Mouse (Mus musculus): ENCODE data around the gene Mink1.
"Not testable (repeated sequence)": the region's sequence is repeated elsewhere in the genome, so short reads cannot be mapped to it uniquely, and the experiment has no call there.

Mink1 gene

DNA sequence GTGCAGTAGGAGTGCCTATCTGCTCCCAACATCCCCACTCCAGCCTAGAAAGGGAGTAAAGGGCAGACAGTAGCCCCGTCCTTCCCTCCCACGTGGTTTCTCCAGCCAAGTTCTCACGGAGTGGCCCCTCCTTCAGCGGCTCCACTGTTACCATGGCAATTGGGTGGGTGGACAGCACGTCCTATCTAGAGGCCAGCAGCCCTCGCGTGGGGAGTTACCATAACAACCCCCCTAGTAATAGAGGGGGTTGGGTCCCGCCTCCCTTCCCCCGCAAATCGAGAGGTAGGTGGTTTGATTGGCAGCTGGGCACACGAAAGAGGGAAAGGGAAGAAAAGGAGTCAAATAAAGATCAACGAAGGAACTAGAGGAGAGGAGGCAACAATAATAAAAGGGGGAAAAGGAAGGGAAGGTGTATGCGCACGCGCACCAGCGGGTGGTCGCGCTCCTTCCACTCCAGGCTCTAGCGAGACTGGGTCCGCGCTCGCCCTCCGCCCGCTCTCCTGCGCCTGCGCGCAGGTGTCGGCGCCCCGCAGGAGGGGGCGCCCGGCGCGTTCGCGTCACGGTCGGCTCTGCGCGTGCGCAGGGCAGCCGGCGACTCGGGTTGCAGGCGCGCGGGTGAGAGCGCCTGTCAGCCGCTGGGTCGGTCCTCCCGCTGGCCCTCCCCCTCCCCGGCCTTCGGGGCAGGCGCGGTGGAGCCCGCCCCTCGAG lies at the start of gene Mink1:
Gene Mink1, plus strand, starts transcription at position 595 of the 708 bp plus-strand sequence.
- DNase-seq (ENCODE audit: low spot score in 2 of 2) = peak; percentile 88 to 90

DNA sequence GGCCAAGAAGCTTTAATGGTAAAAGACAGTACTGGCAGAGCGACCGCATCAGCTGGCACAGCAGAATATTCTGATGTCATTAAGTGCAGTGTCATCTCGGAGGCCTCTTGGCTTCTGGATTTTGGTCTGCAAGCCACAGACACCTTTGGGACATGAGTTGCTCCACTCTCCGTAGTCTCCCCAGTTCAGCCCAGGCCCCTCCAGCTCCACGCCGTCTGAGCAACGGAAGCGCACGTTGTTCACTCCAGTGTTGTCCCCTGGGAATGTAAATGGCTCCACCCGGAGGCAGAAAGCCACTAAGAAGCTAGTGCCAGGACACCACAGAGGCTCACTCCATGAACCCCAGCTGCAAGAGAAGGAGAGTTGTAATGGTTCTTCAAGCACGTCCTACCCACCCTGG lies 49.2 kb upstream of the Mink1 start:
- DNase-seq (ENCODE audit: low spot score in 2 of 2) = no peak

DNA sequence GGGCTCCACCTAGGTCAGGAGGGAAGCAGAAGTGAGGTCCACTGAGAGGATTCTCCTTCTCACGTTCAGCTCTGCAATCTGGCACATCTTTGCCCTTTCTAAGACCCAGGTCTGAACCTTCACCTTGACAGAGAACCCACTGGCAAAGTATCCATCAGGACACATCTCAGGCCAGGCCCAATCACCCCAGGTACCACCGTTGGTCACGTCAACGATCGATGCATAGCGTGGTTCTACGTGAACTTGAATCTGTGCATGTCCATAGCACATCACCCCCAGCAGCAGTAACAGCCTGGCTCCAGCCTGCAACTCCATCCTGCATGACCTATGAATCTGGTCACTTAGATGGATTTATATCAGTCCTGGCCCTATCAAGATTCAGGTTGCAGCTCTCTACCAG lies 48.4 kb upstream of the Mink1 start, which contains the start of gene Vmo1:
Gene Vmo1, minus strand, starts transcription at position 329 of the 400 bp plus-strand sequence.
- DNase-seq (ENCODE audit: low spot score in 2 of 2) = no peak

DNA sequence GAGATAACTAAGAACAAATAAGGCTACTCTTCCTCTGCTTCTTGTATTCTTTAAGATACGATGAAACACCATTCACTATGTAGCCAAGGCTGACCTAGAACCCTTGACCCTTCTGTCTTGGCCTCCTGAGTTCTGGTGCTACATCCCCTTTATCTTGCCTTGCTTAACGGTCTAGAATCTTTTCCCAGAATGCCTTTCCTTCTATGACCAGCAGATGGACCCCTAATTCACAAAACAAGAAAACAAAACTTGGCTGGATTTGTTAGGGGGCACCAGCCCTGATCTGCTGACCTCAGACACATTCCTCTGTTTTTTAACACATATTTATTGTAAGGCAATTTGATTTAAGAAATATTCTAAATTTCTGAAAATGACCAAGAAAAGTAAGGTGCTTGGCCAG lies 46.3 kb upstream of the Mink1 start:
- DNase-seq (ENCODE audit: low spot score in 2 of 2) = peak; percentile 20 to 40

DNA sequence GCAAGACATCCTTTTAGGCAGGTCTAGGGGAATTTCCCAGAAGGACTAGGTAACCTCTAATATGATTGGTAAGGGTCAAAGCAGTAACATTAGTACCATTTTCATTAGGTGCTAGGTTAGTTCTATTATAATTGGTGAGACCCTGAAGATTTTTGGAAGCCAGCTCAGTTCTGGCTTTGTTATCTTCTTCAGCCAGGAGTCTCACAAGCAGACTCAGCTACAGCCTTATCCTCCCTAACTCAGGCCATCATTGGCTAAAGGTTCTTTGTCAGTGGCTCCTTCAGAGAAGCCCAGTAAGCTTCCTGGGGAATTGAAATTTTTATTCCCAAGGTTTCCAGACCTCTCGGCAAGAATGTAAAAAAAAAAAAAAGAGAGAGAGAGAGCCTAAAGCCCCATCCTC lies 44.2 kb upstream of the Mink1 start:
- DNase-seq (ENCODE audit: low spot score in 2 of 2) = no peak

DNA sequence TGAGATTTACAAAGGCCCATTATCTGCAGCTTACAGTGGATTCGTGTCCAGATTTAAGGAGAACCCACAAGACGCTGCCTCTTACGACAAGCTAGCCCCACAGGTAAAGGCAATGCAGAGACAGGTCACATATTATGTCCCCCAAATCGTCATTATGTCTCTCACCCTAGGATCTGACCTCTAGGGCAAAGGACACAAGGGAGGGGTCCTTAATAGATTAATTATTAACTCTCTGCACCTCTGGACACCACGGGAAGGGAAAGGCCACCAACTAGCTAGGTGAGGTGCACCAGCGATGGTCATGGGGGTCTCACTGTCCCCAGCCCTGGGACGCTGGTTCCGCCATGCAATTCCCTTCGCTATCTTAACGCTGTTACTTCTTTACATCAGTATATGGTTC lies 43.8 kb upstream of the Mink1 start, which contains the start of gene Gltpd2:
Gene Gltpd2, plus strand, starts transcription at position 274 of the 400 bp plus-strand sequence.
- DNase-seq (ENCODE audit: low spot score in 2 of 2) = no peak

DNA sequence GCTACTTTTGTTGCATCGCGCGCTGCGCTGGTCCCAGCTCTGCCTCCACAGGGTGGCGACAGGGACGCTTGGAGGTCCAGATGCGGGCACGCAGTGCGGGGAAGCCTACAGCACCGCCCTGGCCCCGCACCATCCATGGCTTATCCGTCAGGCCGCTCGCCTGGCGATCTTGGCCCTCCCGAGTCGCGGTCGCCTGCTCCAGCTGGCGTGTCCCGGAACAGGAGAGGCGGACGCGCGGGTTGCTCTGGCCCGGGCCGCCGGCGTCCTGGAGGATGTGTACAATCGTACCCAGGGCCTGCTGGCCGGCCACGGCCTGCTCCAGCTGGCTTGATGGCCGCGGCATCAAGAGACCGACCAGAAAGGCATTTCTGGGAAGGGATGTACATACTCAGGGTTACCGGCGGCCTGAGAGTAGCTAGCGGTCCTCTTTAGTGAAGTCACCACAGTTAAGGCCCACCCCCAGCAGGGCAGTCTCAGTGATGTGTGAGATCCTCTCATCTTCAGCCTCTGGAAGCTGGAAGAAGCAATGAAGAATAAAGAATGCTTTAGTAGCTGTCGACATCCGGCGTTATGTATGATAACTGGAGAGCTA lies 42.4 kb upstream of the Mink1 start:
- DNase-seq (ENCODE audit: low spot score in 2 of 2) = peak in 1 of 2 experiments; percentile 8

DNA sequence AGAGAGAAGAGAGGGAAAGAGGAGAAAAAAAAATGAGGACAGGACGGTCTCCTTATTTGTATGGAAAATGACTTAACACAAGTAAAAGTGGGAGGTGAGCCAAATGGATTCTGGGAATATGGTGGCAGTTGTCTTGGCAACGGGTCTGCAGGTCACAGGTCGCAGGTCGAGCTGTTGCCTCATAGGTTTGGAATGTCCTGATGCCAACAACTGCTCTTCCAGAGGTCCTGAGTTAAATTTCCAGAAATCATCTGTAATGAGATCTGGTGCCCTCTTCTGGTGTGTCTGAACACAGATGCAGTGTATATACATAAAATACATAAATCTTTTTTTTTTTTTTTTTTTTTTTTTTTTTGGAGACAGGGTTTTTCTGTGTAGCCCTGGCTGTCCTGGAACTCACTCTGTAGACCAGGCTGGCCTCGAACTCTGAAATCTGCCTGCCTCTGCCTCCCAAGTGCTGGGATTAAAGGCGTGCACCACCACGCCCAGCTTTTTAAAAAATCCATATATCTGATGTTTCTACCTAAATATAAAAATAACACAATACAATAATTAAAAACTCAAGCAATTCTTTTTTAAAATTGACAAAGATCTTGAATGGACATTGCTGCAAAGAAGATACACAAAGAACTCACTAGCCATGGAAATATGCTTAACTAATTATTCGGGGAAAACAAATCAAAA lies 39.2 kb upstream of the Mink1 start:
- DNase-seq (ENCODE audit: low spot score in 2 of 2) = not testable (repeated sequence)

DNA sequence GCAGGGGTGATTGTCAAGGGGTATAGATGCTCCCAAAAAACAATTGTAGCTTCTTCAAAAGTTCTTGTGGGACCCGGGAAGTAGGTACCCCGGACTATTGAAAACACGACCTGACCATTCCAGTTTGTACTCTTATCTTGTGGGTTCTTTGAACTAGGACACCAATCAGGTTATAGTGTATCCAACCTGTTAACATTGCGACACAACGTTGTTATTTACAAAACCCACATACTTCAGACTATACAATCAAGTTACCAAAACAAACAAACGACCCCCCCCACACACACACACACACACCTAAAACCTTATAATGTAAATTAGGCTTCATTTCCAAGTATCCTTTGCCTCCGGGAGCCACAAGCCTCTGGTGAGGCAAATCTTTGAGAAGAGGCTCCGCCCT lies 37.9 kb upstream of the Mink1 start:
- DNase-seq (ENCODE audit: low spot score in 2 of 2) = no peak

DNA sequence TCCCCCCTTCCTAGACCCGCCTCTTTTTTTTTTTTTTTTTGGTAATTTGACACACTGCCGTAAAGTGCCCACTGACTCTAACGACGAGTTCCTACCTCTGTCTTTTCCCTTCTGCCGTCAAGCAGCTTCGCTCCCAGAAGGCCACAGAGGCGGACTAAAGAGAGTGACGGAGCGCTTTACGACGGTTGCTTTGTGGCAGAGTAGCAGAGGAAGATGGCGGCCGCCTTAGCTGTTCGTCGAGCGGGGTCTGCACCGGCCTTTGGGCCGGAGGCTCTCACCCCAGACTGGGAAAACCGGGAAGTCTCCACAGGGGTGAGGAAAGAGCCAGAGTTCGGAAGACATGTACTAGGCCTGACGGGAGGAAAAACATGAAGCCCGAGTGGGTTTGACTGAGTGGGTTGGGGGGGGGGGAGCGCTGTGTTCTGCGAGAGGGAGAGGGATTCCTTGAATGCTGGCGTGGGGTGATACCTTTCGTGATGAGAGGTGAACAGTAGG lies 37.5 kb upstream of the Mink1 start, which contains the start of gene Psmb6:
Gene Psmb6, plus strand, starts transcription at position 184 of the 495 bp plus-strand sequence.
- DNase-seq (ENCODE audit: low spot score in 2 of 2) = peak; percentile 95

DNA sequence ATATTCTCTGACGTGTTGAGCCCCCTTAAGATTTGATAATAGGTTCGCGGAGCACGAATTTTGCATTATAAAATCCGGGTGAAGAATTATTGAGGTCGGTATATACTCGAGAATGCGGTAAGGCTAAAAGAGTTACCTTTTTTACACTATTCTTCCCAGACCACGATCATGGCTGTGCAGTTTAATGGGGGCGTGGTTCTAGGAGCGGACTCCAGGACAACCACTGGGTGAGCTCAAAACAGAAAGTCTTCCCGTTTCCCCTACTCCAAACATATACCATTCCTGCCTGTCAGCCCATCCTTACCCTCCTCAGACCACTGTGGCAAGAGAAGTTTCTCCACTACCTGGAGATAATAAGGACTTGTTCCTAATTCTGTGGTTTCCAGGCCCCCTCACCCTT lies 37.0 kb upstream of the Mink1 start:
- DNase-seq (ENCODE audit: low spot score in 2 of 2) = no peak

DNA sequence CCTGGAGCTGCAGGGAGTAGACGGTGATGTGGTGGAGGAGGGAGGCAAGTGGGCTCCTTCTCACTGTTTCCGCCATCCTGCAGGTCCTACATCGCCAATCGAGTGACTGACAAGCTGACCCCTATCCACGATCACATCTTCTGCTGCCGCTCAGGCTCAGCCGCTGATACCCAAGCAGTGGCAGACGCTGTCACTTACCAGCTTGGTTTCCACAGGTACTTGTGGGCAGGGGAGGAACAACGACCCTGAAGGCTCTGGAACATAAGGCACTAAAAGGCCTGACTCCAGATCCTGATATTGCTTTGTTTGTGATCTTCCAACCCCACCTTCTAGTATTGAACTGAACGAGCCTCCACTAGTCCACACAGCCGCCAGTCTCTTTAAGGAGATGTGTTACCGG lies 36.5 kb upstream of the Mink1 start:
- no peak for DNase-seq (ENCODE audit: low spot score in 2 of 2)

DNA sequence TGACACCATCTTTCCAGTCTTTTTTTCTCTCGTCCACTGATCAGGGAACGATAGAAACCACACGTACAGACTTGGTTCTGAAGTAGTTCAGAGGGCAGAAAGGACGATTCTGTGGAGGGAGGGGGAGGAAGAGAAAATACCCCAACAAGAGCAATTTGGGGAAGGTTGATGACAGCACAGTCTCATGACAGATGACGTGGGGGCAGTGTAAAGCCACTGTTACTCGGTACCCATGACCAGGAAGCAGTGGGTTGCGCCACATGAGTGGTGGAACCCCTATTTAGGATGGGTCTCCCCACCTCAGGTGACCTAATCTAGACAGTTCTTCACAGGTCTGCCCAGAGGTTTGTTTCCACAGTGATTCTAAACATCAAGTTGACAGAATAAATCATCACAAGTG lies 34.1 kb upstream of the Mink1 start:
- DNase-seq (ENCODE audit: low spot score in 2 of 2) = no peak

DNA sequence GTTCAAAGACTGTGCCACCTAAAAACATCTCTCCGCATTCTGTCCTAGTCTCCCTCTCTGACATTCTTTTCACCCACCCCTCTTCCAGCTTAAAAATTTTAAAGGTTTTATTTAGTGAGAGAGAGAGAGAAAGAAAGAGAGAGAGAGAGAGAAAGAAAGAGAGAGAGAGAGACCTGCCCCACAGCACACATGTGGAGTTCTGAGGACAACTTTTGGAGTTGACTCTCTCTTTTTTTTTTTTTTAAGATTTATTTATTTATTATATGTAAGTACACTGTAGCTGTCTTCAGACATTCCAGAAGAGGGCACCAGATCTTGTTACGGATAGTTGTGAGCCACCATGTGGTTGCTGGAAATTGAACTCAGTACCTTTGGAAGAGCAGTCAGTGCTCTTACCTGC lies 31.6 kb upstream of the Mink1 start:
- not testable (repeated sequence) for DNase-seq (ENCODE audit: low spot score in 2 of 2)

DNA sequence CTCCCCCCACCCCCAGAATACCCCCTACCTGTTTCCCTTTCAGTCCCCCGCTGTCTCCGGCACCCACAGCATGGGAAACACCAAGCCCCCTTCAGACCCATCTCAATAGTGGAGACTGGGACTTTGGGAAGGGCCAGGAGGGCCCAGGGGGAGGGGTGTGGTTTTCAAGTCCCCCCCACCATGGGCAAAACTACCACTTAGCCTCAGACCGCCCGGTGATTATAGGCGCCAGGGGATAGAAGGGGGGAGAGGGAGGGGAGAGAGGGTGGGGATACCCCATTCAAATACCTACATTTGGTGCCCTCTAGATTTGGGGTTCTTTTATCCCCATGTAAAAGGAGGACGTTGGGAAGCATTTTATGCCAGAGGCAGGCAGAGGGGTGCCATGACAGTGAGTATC lies 29.8 kb upstream of the Mink1 start, which contains the start of gene Gm40193:
Gene Gm40193, minus strand, starts transcription at position 101 of the 400 bp plus-strand sequence.
- no peak for DNase-seq (ENCODE audit: low spot score in 2 of 2)

DNA sequence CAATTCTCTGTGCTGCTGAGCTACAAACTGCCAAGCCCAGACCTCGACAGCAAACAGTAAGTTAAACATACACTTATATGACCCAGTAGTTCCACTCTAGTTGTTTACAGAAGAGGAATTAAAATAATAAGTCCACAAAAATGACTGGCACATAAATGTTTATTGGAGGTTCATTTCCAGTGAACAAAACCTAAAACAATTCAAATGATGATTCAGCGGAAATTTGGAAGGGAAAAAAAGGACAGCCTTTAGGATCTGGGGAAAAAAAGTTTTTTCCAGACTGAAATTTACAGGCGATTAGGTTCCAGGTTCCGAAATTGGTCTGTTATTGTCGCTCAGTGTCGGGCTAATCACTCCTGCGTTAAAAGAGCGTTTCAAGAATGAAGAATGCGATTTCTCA lies 23.3 kb upstream of the Mink1 start:
- no peak for DNase-seq (ENCODE audit: low spot score in 2 of 2)

DNA sequence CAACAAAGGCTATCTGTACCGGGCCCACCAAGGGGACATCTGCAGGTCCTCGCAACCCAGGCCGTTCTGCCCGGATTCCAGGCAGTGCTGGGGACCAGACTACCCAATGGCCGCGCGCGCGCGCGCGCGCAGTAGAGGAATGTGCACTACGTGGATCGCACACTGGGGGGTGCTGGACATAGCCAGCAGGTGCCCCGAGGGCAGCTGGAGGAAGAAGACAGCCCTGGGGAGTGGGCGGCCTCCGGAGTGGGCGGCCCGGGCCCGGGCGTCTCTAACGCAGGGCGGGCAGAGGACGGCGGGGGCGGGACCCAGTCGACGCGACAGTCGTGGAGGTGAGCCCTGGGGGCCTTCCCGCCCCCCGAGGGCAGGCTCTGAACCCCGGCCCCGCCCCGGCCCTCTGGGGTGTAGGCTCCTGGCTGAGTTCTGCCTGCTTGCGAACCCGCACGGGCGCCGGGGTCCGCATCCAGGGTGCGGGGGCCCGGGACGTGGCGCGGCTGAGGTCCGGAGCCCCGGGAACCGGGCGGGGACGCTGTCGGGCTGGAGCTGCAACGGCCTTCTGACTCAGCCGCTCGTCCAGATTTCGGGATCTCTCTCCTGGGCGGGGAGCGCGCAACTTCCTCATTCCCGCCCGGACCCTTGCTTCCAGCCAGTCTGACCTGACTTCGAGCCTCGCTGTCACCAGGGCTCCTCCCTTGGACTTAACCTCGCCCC lies 22.6 kb upstream of the Mink1 start, which contains the start of gene Pld2:
Gene Pld2, plus strand, starts transcription at position 188 of the 711 bp plus-strand sequence.
- peak; percentile 67 to 80 for DNase-seq (ENCODE audit: low spot score in 2 of 2)

DNA sequence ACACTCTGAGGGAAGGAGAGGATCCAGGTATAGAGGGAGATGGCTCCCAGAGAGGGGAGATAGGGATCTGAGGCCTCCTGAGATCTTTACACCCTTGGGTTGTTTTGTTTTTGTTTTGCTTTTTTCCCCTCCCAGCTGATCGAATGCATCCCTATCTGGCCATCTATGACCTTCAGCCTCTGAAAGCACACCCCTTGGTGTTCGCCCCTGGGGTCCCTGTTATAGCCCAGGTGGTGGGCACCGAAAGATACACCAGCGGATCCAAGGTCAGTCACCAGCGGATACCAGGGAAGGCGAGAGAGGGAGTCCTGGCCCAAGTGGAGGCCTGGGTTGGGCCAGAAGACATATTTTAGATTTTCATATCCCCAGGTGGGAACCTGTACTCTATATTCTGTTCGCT lies 21.8 kb upstream of the Mink1 start:
- no peak for DNase-seq (ENCODE audit: low spot score in 2 of 2)

DNA sequence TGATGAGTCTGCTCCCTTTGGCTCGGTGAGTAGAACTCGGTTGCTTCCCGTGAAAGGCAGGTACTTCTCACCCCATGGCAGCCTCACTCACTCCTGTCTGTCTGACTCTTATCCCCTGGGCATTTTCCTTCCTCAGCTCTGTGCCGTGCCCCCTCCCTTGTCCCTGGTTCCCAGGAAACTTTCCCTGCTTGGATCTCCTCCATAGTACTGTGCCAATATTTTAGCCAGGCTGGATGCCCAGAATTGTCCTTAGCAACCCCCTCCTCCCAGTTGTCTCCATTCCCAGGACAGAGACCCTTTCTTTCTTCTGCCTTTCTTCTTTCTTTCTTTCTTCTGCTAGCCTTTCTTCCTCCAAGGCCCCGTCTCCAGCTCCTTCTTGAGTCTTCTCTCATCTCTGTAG lies 21.3 kb upstream of the Mink1 start:
- DNase-seq (ENCODE audit: low spot score in 2 of 2) = no peak

DNA sequence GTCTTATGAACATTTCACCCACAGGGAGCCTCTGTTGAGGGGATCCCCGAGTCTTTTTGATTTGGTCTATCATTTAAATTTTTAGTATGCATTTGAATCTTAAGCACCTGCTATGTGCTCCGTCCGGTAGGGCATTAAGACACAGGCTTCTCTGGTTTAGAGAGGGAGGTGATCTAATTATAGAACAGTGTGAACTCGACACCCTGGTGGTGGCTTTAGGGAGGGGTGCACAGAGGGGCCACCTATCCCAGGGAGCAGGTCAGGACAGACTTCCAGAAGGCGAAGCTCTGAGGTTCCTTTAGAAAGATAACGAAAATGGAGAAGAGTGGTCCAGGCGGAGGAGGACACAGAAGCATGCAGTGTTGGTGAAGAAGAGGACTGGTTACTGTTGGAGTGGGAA lies 18.2 kb upstream of the Mink1 start:
- no peak for DNase-seq (ENCODE audit: low spot score in 2 of 2)

DNA sequence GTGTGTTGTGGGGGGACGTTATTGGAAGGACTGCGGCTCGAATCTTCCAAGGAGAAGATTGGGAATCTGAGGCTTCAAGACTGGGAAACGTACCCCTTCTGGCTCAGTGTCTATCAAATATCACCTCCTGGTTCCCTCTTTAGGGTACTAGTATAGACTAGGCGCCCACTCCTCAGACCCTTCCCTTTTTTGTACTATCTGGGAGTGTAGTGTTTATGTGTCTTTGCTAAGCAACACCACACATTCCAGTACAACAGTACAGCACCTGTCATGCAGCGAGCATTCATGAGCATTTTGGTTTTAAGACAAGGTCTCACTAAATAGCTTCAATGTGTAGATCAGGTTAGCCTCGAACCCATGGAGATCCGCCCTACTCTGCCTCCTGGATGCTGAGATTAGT lies 11.2 kb upstream of the Mink1 start:
- DNase-seq (ENCODE audit: low spot score in 2 of 2) = no peak

DNA sequence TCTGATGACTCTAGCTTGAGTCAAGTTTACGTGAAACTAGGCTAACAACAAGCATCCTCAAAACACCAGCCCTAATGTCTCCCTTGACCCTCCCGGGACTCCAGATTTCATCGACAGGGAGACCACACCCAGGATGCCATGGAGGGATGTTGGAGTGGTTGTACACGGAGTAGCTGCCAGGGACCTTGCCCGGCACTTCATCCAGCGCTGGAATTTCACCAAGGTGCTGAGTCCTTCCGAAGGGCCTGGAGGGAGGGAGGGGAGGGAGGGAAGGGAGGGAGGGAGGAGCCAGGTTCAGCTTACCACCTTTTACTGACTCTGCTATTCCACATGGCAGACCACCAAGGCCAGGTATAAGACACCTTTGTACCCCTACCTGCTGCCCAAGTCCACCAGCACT lies 8.7 kb upstream of the Mink1 start:
- DNase-seq (ENCODE audit: low spot score in 2 of 2) = no peak
